Mouse (Mus musculus): ENCODE results near the gene Ddc.

The Ddc gene

GRCm38 (mm10) chr11:11888051-11888450 lies 9.9 kb downstream of the Ddc start:
- no peak for TF ChIP-seq GATA4 (IDR thresholded peaks at IDR 0.05; ENCODE audit: insufficient replicate concordance, low read length)

DNA sequence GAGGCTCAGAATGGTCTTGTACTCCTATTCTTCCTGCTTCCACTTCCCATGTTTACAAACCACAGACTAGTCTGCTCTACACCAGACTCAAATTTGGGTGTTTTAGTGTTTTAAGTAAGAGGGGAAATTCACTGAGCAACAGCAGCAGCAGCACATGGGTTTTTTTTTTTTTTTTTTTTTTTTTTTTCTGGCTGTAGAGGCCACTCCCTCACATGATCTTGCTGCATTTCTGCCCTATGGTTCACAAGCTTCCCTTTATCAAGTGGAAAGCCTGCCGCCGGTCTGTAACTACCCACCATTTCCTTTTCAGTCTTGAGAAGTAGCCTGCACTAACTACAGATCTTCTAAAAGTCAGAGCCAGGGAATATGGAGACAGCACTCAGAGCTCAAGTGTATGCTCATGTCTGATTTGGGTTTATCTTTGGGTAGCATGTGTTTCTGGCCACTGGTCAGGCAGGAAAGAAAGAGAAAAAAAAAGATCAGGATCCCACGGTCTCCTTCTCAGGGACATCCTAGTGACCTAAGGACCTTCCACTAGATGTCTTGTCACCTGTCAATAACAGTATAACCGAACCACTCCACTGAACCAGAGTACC lies 11.4 kb downstream of the Ddc start:
- no peak for TF ChIP-seq GATA4 (IDR thresholded peaks at IDR 0.05; ENCODE audit: insufficient replicate concordance, low read length)

GRCm38 (mm10) chr11:11885921-11886320 lies 12.0 kb downstream of the Ddc start:
- no peak for TF ChIP-seq GATA4 (IDR thresholded peaks at IDR 0.05; ENCODE audit: insufficient replicate concordance, low read length)

DNA sequence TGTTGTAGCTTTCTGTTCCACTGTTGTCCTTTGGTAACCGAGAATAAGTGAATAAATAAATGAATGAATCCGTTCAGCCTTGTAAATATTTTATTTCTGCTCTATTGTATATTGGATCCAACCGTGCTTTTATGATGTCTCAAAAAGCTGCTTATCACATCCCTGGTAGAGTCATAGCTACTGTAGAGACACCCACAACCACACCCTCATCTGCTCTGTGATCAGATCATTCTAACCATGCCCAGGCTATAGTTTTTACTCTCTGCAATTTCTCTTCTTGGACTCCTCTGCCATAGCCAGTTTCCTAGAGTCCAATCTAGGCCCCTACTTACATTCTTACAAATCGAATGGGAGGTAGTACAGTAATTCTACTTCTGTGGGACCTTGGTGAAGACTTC lies 12.7 kb downstream of the Ddc start:
- no peak for TF ChIP-seq GATA4 (IDR thresholded peaks at IDR 0.05; ENCODE audit: insufficient replicate concordance, low read length)

DNA sequence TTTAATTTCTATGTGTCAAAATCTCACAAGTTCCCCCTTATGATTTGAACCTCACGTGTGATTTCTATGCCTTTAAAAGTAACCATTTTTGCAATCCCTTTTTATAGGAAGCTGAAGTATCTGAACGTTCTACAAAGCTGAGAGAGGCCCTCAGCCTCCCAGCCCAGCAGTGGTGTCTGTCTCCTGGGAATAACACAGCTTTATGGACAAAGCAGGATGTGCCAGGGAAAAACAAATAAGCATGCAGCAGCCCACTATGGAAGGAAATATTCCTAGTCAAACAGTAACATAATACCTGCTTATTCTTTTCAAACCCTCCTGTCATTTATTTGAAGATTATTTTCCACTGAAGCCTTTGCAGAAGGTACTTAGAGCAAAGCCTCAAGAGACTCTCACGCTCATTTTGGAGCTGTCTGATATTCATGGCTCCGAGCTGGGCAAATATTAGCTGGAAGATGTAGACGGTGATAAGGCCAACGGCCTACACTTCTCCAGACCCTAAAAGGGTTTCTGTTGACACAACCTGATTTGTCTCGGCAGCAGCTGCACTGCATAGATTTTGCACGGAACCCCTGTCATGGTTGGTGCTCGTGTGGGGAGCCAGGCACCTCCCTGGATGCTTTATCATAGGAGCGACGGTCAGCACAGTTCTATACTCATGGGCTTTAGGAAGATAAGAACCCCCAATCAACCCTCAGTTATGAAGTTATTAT lies 13.3 kb downstream of the Ddc start:
- no peak for TF ChIP-seq GATA4 (IDR thresholded peaks at IDR 0.05; ENCODE audit: insufficient replicate concordance, low read length)

DNA sequence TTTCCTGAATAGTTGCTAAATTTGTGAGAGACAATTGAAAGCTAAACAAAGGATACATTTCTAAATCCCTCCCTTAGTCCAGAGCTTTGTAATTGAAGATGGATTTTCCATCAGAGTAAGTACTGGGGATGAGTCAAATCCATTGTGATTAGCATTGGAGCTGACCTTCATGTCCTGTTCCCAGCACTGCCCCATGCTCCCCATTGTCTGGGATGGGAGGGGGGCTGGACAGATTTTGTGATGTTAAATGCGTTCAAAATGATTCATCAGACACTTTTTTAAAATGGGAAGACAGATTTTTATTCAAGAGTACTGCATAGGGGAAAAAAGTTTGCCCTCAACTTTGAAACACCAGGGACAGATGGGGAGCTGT lies 16.2 kb downstream of the Ddc start:
- no peak for TF ChIP-seq GATA4 (IDR thresholded peaks at IDR 0.05; ENCODE audit: insufficient replicate concordance, low read length)

DNA sequence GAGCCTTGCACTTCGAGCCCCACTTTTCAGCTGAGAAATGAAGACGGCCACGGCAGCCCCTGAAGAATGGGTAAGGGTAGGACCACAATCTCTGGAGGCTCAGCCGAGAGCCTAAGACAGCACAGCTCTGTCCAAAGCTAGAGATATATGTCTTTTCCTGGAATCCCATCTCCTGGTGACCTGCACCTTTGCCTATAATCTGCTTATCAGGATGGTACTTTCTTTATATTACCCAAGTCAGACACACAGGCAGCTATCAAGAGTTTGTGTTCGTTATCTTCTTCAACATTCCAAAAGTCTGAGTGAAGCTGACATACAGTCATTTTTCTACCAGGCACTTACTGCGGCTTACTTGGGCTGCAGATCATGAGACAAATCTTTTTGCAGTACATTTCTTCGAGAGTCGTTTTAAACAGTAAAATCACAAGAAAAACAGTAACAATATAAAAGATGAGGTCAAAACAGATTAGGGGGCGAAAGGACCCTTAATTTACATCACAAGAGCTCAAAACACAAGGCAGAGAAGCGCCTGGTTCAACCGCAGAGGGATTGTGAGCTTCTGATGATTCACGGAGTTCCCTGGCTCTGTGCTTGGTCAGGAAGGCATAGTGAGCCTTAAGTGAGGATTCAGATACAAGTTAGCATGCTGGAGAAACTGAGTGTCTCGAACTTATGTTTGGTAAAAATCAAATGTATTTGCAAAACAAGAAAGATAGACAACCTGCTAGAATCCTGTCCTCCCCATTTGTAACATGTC lies 16.7 kb downstream of the Ddc start:
- TF ChIP-seq GATA4 (IDR thresholded peaks at IDR 0.05; ENCODE audit: insufficient replicate concordance, low read length) = no peak

- no peak for TF ChIP-seq GATA4 (IDR thresholded peaks at IDR 0.05; ENCODE audit: insufficient replicate concordance, low read length)
Measured at GRCm38 (mm10) chr11:11880351-11880750, 17.6 kb downstream of the Ddc start.

DNA sequence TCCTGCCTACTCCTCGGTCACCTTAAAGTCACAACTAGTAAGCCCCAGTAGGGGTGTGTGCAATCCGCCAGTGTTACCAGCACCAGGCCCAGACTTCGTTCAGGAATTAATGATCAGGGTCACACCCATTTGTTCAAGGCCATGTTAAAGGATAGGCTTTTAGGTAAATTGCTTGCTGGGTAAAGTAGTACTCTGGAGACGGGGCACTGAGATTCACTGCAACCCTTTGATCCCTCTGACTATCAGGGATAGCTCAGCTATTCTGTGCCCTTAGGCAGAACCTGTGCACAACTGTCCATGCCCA lies 18.3 kb downstream of the Ddc start:
- TF ChIP-seq GATA4 (IDR thresholded peaks at IDR 0.05; ENCODE audit: insufficient replicate concordance, low read length) = no peak

- TF ChIP-seq GATA4 (IDR thresholded peaks at IDR 0.05; ENCODE audit: insufficient replicate concordance, low read length) = no peak
Measured at GRCm38 (mm10) chr11:11878981-11879698, 18.8 kb downstream of the Ddc start.

DNA sequence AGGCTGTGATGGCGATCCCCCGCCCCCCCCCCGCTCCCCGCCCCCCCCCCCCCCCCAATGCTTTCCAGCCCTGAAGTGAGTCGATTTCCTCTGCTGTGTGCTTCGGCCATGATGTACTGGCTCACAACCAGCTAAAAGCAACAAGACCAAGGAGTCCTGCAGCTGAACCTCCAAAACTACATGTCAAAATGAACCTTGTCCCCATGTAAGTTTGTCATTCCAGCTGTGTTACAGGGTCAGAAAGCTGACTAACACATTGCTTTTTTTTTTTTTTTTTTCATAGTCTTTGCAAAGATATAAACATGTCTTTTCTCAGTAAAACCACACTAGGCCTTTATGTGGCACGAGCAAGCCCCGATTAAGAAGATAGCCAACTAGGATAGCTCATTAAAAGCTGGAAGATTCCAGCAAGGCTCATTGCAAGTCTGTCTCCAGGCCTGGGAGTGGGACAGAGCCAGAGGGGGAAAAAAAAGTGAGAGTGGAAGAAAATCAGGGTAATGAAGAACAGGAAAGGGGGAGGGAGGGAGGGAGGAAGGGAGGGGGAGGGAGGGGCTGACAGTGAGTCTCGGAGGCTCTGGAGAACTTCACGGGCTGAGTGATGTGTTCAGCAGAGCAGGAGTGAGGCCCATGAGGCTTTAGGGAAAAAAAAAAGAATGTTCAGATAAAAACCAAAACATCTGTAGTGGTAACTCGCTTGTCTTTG lies 19.5 kb downstream of the Ddc start:
- TF ChIP-seq GATA4 (IDR thresholded peaks at IDR 0.05; ENCODE audit: insufficient replicate concordance, low read length) = no peak

GRCm38 (mm10) chr11:11877891-11878277 lies 20.1 kb downstream of the Ddc start:
- no peak for TF ChIP-seq GATA4 (IDR thresholded peaks at IDR 0.05; ENCODE audit: insufficient replicate concordance, low read length)

DNA sequence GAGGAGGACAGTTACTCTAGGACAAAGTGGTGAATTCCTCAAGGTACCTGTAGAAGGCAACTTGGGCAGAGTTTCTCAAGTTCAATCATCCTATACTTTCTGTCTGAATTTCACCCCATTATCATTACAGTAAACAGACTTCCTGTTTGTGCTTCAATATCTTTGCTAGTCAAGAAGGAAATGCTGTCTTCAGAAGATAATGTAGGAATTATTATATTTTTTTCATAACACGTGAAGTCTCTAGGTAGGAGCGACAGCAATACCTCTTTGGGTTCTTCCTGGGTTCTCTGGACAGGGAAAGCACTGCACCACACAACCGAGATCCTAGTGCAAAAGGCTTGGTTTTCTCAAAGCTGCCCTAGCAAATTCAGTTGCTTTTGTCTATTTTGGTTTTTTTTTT lies 21.6 kb downstream of the Ddc start:
- no peak for TF ChIP-seq GATA4 (IDR thresholded peaks at IDR 0.05; ENCODE audit: insufficient replicate concordance, low read length)

GRCm38 (mm10) chr11:11875230-11875629 lies 22.7 kb downstream of the Ddc start:
- no peak for TF ChIP-seq GATA4 (IDR thresholded peaks at IDR 0.05; ENCODE audit: insufficient replicate concordance, low read length)

Measured in liver, adult (tissue).